Mouse (Mus musculus) E14TG2a.4 (cell line): ENCODE data around the gene Kmt5a.

Source experiments
- CTCF ChIP-seq: conservative IDR thresholded peaks from 2 replicates; pipeline ENCODE4 v1.5.1; 2014; ENCODE audit warnings: low read length
- NANOG ChIP-seq: IDR thresholded peaks from 2 replicates; pipeline ENCODE4 v1.6.1; 2014; ENCODE audit warnings: borderline replicate concordance, low read length, mixed read lengths

GRCm38 (mm10) chr5:124480119-124480518, 40.4 kb downstream of the Kmt5a start:
- TF ChIP-seq CTCF: no peak
- no peak for TF ChIP-seq NANOG
